Mouse (Mus musculus): ENCODE measurements around the gene Med16. TPM values are rescaled to one million over a fixed set of nuclear protein-coding genes. Genes with fewer than 3 reads are reported as not detected.
A peak's percentile ranks its signal among the peaks of the same experiment; 100 is the strongest.
"Not testable (repeated sequence)": the region's sequence is repeated elsewhere in the genome, so short reads cannot be mapped to it uniquely, and the experiment has no call there.

Gene Med16
- polyA plus RNA-seq, 1 experiment from 2014 or later, result 48.2 TPM

GRCm38 (mm10) chr10:79897316-79898245, 11.1 kb downstream of the Med16 start:
- H3K27me3 ChIP-seq (replicated peaks; ENCODE audit: control insufficient read depth, insufficient read depth, low read length), result no peaks in the 10 kb centered on the region; the same call in 1 of the 2 replicates
- no peak overlapping the region for H3K27ac ChIP-seq (ENCODE audit: low read depth, low read length)
- 57% methylated on average over 20 of the region's 20 CpGs for WGBS
- no peak for ATAC-seq
- H3K9me3 ChIP-seq (ENCODE audit: control insufficient read depth, low read length), result no peaks in the 10 kb centered on the region
- peaks cover 10% of the 10 kb centered on the region for H3K4me1 ChIP-seq (ENCODE audit: control insufficient read depth, insufficient read depth, low read depth, low read length)
- peaks cover 25% of the 10 kb centered on the region for H3K36me3 ChIP-seq (ENCODE audit: control insufficient read depth, insufficient read depth, low read length)
- no peak overlapping the region for H3K4me3 ChIP-seq (ENCODE audit: low read length)
- H3K4me2 ChIP-seq (ENCODE audit: low read length), result no peak overlapping the region
- no peak overlapping the region for H3K9ac ChIP-seq (ENCODE audit: low read depth, low read length)

- no peak overlapping the region for H3K4me3 ChIP-seq (ENCODE audit: low read length)
- peaks cover 10% of the 10 kb centered on the region for H3K4me1 ChIP-seq (ENCODE audit: control insufficient read depth, insufficient read depth, low read depth, low read length)
- H3K27ac ChIP-seq (ENCODE audit: low read depth, low read length), result no peak overlapping the region
- H3K4me2 ChIP-seq (ENCODE audit: low read length), result no peak overlapping the region
- H3K36me3 ChIP-seq (ENCODE audit: control insufficient read depth, insufficient read depth, low read length), result peaks cover 25% of the 10 kb centered on the region
- H3K9ac ChIP-seq (ENCODE audit: low read depth, low read length), result no peak overlapping the region
- no peak for ATAC-seq
- WGBS, result 87% methylated on average over 13 of the region's 13 CpGs
- H3K9me3 ChIP-seq (ENCODE audit: control insufficient read depth, low read length), result no peaks in the 10 kb centered on the region
- no peaks in the 10 kb centered on the region; the same call in 1 of the 2 replicates for H3K27me3 ChIP-seq (replicated peaks; ENCODE audit: control insufficient read depth, insufficient read depth, low read length)
Observed at GRCm38 (mm10) chr10:79896814-79897213, 11.9 kb downstream of the Med16 start.

DNA sequence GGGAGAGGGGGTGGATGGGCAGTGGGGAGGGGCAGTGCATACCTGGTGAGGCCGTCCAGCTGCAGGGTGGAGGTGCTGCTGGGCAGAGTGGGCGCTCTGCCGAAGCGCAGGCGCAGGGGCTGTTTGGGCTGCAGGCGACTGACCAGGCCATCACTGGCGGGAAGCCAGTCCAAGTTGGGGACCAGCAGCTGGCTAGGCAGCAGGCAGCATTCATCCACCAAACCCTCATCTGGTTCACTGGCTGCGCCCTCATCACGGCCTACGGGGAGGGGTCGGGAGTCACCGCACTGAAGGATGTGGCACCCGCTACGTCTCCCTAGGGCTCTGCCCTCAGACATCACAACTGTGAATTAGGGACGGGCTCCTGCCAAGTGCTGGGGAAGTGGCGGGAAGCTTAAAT, 12.4 kb downstream of the Med16 start:
- H3K36me3 ChIP-seq (ENCODE audit: control insufficient read depth, insufficient read depth, low read length), result peaks cover 25% of the 10 kb centered on the region
- H3K27me3 ChIP-seq (replicated peaks; ENCODE audit: control insufficient read depth, insufficient read depth, low read length), result no peaks in the 10 kb centered on the region; the same call in 1 of the 2 replicates
- no peaks in the 10 kb centered on the region for H3K9me3 ChIP-seq (ENCODE audit: control insufficient read depth, low read length)
- no peak overlapping the region for H3K27ac ChIP-seq (ENCODE audit: low read depth, low read length)
- no peak overlapping the region for H3K4me3 ChIP-seq (ENCODE audit: low read length)
- H3K4me1 ChIP-seq (ENCODE audit: control insufficient read depth, insufficient read depth, low read depth, low read length), result peaks cover 8% of the 10 kb centered on the region
- no peak overlapping the region for H3K9ac ChIP-seq (ENCODE audit: low read depth, low read length)
- 87% methylated on average over 16 of the region's 16 CpGs for WGBS
- H3K4me2 ChIP-seq (ENCODE audit: low read length), result no peak overlapping the region
- ATAC-seq, result no peak

GRCm38 (mm10) chr10:79892451-79893118, 16.1 kb downstream of the Med16 start:
- not testable (repeated sequence) for H3K9ac ChIP-seq (ENCODE audit: low read depth, low read length); H3K27me3 ChIP-seq (replicated peaks; ENCODE audit: control insufficient read depth, insufficient read depth, low read length); H3K9me3 ChIP-seq (ENCODE audit: control insufficient read depth, low read length); H3K4me1 ChIP-seq (ENCODE audit: control insufficient read depth, insufficient read depth, low read depth, low read length); H3K4me2 ChIP-seq (ENCODE audit: low read length); H3K4me3 ChIP-seq (ENCODE audit: low read length); H3K27ac ChIP-seq (ENCODE audit: low read depth, low read length)
- peaks cover 18% of the 10 kb centered on the region for H3K36me3 ChIP-seq (ENCODE audit: control insufficient read depth, insufficient read depth, low read length)
- 41% methylated on average over 22 of the region's 22 CpGs for WGBS
- peak; percentile 63 for ATAC-seq

DNA sequence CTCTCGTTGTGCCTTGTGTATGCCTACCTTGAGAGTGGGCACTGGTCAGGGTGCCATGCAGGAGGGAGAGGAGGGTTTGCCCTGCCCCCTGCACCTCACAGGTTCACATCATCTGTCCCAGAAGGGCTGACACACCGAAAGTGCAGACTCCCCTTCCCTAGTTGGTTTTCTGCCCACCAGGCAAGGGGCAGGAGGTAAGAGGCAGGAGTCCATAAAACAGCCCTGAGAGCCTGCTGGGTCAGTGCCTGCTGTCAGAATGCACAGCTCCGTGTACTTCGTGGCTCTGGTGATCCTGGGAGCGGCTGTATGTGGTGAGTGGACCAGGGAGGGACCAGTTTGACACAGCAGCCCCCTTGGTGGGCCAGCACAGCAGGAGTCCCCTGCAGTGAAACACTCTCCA, 18.1 kb downstream of the Med16 start, which contains the start of gene Cfd:
Gene Cfd (plus strand): TSS at position 184 of the 400 bp plus-strand sequence.
- 47% methylated on average over 5 of the region's 5 CpGs for WGBS
- H3K27ac ChIP-seq (ENCODE audit: low read depth, low read length), result no peak within 1 kb of the TSS
- no peaks in the 10 kb centered on the region for H3K27me3 ChIP-seq (replicated peaks; ENCODE audit: control insufficient read depth, insufficient read depth, low read length)
- no peak for ATAC-seq
- no peak within 1 kb of the TSS for H3K4me2 ChIP-seq (ENCODE audit: low read length)
- H3K36me3 ChIP-seq (ENCODE audit: control insufficient read depth, insufficient read depth, low read length), result peaks cover 8% of the 10 kb centered on the region
- no peak within 1 kb of the TSS for H3K4me3 ChIP-seq (ENCODE audit: low read length)
- H3K4me1 ChIP-seq (ENCODE audit: control insufficient read depth, insufficient read depth, low read depth, low read length), result no peaks in the 10 kb centered on the region
- no peaks in the 10 kb centered on the region for H3K9me3 ChIP-seq (ENCODE audit: control insufficient read depth, low read length)
- H3K9ac ChIP-seq (ENCODE audit: low read depth, low read length), result no peak within 1 kb of the TSS

DNA sequence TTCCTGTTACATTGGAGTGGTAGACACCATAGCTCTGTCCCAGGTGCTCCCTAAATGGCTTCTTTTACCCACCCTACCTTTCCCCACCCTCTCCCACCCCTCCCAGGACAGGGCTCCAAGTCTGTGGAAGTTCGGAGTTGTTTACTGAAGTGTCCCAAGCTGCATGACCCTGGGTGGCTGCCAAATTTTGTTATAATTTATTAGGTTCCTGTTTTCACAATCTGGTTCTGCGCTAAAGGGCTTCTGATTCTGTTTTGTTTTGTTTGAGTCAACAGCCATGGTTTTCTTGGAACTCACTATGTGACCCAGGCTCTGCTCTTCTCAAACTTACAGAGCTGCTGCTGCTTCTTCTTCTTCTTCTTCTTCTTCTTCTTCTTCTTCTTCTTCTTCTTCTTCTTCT, 19.3 kb downstream of the Med16 start:
- Histone ChIP-seq H3K9ac (ENCODE audit: low read depth, low read length) (no peak overlapping the region), H3K27me3 (replicated peaks; ENCODE audit: control insufficient read depth, insufficient read depth, low read length) (no peaks in the 10 kb centered on the region), H3K4me2 (ENCODE audit: low read length) (no peak overlapping the region), H3K9me3 (ENCODE audit: control insufficient read depth, low read length) (no peaks in the 10 kb centered on the region), H3K36me3 (ENCODE audit: control insufficient read depth, insufficient read depth, low read length) (0 out of 2 replicates have a peak, but pooled peaks cover 4% of the 10 kb centered on the region), H3K27ac (ENCODE audit: low read depth, low read length) (no peak overlapping the region), H3K4me1 (ENCODE audit: control insufficient read depth, insufficient read depth, low read depth, low read length) (no peaks in the 10 kb centered on the region; the same call in 1 of the 2 replicates), H3K4me3 (ENCODE audit: low read length) (no peak overlapping the region)
- no peak for ATAC-seq
- 91% methylated on average over 2 of the region's 2 CpGs for WGBS

GRCm38 (mm10) chr10:79886611-79887010, 22.1 kb downstream of the Med16 start:
- Histone ChIP-seq H3K27me3 (replicated peaks; ENCODE audit: control insufficient read depth, insufficient read depth, low read length) (no peaks in the 10 kb centered on the region), H3K9ac (ENCODE audit: low read depth, low read length) (no peak overlapping the region), H3K27ac (ENCODE audit: low read depth, low read length) (no peak overlapping the region), H3K4me2 (ENCODE audit: low read length) (no peak overlapping the region), H3K4me3 (ENCODE audit: low read length) (no peak overlapping the region), H3K4me1 (ENCODE audit: control insufficient read depth, insufficient read depth, low read depth, low read length) (peaks cover 5% of the 10 kb centered on the region; the same call in 1 of the 2 replicates), H3K36me3 (ENCODE audit: control insufficient read depth, insufficient read depth, low read length) (no peaks in the 10 kb centered on the region), H3K9me3 (ENCODE audit: control insufficient read depth, low read length) (no peaks in the 10 kb centered on the region)
- ATAC-seq, result no peak
- WGBS, result 79% methylated on average over 8 of the region's 8 CpGs

DNA sequence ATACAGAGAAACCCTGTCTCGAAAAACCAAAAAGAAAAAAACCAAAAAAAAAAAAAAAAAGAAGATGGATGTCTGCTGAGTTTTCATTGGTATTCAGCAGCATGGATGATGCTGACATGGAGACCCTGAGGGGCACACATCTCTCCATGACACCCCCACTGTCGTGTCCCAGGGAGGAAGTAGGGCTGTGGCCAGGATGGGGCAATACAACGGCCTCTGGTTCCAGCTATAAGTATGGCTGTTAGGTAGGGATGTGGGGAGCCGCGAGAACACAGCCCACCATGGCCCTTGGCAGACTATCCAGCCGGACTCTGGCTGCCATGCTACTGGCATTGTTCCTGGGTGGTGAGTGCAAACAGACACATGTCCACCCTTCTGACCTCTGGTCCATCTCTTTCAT, 22.7 kb downstream of the Med16 start, which contains the start of gene Elane:
Gene Elane (plus strand): TSS at position 194 of the 400 bp plus-strand sequence.
- Histone ChIP-seq H3K27me3 (replicated peaks; ENCODE audit: control insufficient read depth, insufficient read depth, low read length) (peaks cover 4% of the 10 kb centered on the region; the same call in 1 of the 2 replicates), H3K36me3 (ENCODE audit: control insufficient read depth, insufficient read depth, low read length) (no peaks in the 10 kb centered on the region), H3K27ac (ENCODE audit: low read depth, low read length) (no peak within 1 kb of the TSS), H3K4me1 (ENCODE audit: control insufficient read depth, insufficient read depth, low read depth, low read length) (peaks cover 5% of the 10 kb centered on the region; the same call in 1 of the 2 replicates), H3K9ac (ENCODE audit: low read depth, low read length) (no peak within 1 kb of the TSS), H3K4me2 (ENCODE audit: low read length) (no peak within 1 kb of the TSS), H3K4me3 (ENCODE audit: low read length) (no peak within 1 kb of the TSS), H3K9me3 (ENCODE audit: control insufficient read depth, low read length) (no peaks in the 10 kb centered on the region)
- WGBS, result 80% methylated on average over 6 of the region's 6 CpGs
- ATAC-seq, result no peak

DNA sequence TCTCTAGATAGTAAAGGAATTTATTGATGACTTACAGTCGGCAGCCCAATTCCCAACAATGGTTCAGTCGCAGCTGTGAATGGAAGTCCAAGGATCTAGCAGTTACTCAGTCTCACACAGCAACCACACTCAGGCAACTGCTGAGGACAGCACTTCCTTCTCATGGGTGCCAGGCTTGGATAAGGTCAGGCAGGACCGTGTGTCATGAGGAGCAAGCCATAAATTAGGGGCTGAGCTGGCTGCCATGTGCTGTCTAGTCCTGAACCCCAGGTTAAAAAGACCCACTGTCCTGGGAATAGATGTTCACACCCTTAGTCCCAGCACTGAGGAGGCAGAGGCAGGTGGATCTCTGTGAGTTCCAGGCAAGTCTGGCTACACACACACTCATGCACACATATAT, 23.8 kb downstream of the Med16 start:
- 76% methylated on average over 2 of the region's 3 CpGs for WGBS
- H3K4me2 ChIP-seq (ENCODE audit: low read length), result not testable (repeated sequence)

More for the DNA sequence above, 23.8 kb downstream of the Med16 start:
- not testable (repeated sequence) for H3K9ac ChIP-seq (ENCODE audit: low read depth, low read length); ATAC-seq; H3K27me3 ChIP-seq (replicated peaks; ENCODE audit: control insufficient read depth, insufficient read depth, low read length); H3K4me3 ChIP-seq (ENCODE audit: low read length); H3K27ac ChIP-seq (ENCODE audit: low read depth, low read length); H3K4me1 ChIP-seq (ENCODE audit: control insufficient read depth, insufficient read depth, low read depth, low read length); H3K9me3 ChIP-seq (ENCODE audit: control insufficient read depth, low read length); H3K36me3 ChIP-seq (ENCODE audit: control insufficient read depth, insufficient read depth, low read length)
